Mouse (Mus musculus): ENCODE results near the gene Akap17b.

Akap17b gene

GRCm38 (mm10) chrX:36587304-36588209 lies 57.6 kb downstream of the Akap17b start:
- DNase-seq (ENCODE audit: low read depth, low spot score): no peak

- no peak for DNase-seq (ENCODE audit: low read depth, low spot score)
These were observed 58.4 kb downstream of the Akap17b start for GRCm38 (mm10) chrX:36586629-36587303.

- DNase-seq (ENCODE audit: low read depth, low spot score): no peak
These were observed 83.1 kb downstream of the Akap17b start for GRCm38 (mm10) chrX:36562079-36562478.

GRCm38 (mm10) chrX:36561650-36562049 lies 83.5 kb downstream of the Akap17b start:
- DNase-seq (ENCODE audit: low read depth, low spot score): peak; percentile 81

- no peak for DNase-seq (ENCODE audit: low read depth, low spot score)
These were observed 85.0 kb downstream of the Akap17b start for GRCm38 (mm10) chrX:36560170-36560569.

All from 3T3-L1 (cell line).